Mouse (Mus musculus) left cerebral cortex, adult 18-20 months (tissue): ENCODE measurements around the gene Cog1. TPM values are rescaled to one million over a fixed set of nuclear protein-coding genes. Genes with fewer than 3 reads are reported as not detected.
"Not testable (repeated sequence)": the region's sequence is repeated elsewhere in the genome, so short reads cannot be mapped to it uniquely, and the experiment has no call there.

Experiments
- DNase-seq, 2 experiments: peaks; one replicate each; pipeline ENCODE4 v3.0.0; 2021 to 2022; ENCODE audit warnings: low spot score in 2 of 2, mixed read lengths in 1 of 2
- total RNA-seq, 2 experiments: library from RNA; stranded (reverse); gene quantifications; 2 replicates each; pipeline ENCODE4 v1.2.3; 2021

Gene Cog1
- total RNA-seq, 2 experiments from 2014 or later, result 47.3 to 51.8 TPM

GRCm38 (mm10) chr11:113631302-113631701 lies 17.7 kb upstream of the Cog1 start:
- DNase-seq, result no peak

DNA sequence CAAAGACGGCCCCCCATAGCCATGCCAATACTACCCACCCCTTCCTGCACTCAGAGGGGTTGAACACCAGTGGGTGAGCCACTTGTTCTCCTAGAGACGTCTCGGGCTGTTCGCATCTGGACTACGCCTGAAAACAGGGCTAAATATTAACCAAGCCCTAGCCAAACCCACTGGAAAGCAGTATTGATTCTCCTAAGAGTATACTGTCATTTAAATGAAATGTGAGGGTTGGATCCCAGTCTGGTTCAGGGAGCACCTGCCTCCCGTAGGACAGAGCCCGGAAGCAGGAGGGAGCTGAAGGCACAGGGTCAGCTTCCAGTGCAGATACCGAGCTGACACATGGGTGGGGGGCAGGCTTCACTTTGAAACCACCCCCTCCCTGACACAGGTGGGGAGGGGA lies 17.1 kb upstream of the Cog1 start:
- DNase-seq, result no peak

DNA sequence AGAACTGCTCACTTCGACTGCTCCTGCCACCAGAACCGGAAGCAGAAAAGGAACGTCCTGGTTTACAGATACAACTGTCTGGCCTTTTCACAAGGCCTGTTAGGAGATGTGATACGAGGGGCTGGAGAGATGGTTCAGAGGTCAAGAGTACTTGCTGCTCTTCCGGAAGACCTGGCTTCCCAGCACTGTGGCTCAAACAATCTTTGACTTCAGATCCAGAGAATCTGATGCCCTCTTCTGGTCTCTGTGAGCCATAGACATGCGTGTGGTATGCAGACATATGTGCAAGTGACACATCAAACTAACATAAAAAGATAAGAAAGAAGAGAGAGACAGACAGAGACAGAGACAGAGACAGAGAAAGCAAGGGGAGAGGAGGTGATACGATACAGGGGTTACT lies 16.7 kb upstream of the Cog1 start:
- no peak for DNase-seq

GRCm38 (mm10) chr11:113633398-113633797 lies 15.6 kb upstream of the Cog1 start:
- DNase-seq, result no peak

- no peak for DNase-seq
These were observed 14.3 kb upstream of the Cog1 start for GRCm38 (mm10) chr11:113634699-113635121.

DNA sequence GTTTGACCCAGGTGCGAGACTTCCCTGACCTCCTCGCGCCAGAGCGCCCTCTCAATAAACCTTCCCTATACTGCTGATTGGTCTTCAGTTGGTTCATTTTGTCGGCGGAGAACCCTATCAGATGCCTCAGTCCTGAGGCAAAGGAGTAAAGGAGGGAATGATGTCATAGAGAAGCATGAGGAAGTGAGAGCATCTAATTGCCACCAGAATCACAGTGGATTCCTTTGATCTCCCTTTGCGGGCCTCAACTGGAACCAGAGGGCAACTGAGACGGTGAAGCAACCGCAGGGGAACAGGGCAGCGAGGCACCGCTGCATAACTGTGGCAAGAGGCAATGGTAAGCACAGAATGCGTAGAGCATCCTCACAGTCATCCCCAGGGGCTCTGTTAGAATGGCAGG lies 10.3 kb upstream of the Cog1 start:
- DNase-seq, result no peak

GRCm38 (mm10) chr11:113645181-113645580 lies 3.8 kb upstream of the Cog1 start:
- DNase-seq, result no peak

GRCm38 (mm10) chr11:113648152-113648551 lies 817 bp upstream of the Cog1 start:
- peak; percentile 86 for DNase-seq

DNA sequence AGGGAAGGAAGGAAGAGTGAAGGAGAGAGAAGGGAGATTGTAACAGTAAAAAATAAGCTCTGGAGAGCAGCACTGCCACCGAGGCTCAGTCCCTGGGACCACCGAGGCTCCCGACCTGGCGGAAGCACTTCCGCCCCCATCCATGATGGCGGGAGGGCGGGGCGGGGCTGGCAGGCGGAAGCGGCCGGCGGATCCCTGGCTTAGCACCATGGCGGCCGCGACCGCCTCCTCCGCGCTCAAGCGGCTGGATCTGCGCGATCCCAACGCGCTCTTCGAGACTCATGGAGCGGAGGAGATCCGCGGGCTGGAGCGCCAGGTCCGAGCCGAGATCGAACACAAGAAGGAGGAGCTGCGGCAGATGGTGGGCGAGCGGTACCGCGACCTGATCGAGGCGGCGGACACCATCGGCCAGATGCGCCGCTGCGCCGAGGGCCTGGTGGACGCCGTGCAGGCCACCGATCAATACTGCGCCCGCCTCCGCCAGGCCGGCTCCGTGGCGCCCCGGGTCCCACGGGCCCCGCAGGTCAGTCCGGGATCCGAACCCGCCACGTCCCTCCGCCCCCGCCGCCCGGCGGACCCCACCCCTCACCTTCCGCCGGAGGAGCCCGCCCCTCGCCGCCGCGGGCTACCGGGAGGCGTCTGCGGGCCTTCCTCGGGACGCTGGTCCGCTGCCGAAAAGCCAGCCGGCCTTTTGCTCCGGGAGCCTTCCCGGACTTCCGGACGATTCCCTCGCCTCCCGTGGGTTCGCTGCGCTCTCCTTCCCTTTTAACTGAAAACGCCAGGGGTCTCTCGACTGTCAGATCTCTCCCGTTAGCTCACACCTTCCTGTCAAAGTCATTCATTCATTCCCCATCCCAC lies 613 bp downstream of the Cog1 start, which contains the start of gene Slc39a11:
Gene Slc39a11, minus strand, starts transcription at position 727 of the 858 bp plus-strand sequence.
- DNase-seq, result peak; percentile 48 to 72

DNA sequence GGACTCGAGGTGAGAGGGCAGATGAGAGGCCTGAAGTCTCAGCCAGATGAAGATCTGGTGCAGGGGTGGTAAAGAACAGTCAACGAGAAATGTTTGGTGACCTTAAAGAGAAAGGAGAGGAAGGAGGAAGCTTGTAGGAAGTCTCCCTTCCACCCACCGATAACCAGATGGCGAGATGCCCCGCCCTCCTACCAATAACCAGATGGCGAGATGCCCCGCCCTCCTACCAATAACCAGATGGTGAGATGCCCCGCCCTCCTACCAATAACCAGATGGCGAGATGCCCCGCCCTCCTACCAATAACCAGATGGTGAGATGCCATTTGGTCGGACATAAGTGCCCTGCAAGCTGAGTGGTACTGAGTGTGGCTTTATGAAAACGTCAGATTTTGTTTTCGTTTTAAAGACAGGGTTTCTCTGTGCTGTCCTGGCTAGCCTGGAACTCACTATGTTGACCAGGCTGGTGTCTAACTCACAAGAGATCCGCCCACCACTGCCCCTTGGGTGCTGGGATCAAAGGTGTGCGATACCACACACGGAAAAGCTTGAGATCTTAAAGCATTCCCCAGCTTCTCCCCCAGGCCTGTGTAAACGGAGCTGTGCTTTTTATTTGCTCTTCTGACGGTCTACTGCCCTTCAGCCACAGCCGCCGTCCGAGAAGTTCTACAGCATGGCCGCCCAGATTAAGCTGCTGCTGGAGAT lies 2.4 kb downstream of the Cog1 start:
- DNase-seq, result no peak

DNA sequence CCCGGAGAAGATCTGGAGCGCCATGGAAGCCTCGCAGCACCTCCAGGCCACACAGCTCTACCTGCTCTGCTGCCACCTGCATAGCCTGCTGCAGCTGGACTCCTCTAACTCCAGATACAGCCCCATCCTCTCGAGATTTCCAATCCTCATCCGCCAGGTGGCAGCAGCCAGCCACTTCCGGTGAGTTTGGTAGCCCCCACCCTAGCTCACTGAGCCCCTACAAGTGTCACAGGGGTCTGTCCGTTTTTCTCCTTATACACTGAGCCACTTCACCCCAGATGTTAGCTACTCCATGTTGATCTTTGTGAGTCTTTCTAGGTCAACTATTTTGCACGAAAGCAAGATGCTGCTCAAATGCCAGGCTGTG lies 2.9 kb downstream of the Cog1 start:
- no peak for DNase-seq

DNA sequence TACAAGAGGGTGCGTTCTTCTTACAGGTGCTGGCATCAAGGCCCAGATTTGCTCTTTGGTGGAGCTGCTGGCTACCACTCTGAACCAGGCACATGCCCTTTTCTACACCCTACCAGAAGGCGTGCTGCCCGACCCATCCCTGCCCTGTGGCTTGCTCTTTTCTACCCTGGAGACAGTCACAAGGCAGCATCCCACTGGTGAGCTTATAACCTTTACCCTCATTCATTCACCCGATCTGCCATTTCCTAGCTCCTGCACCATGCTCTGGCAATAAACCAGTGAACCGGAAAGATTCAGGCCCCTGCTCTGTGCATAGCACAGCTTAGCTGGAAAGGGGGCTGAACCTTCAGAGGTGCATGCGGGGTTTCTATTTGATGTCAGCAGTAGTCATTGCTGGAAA lies 3.5 kb downstream of the Cog1 start:
- DNase-seq, result no peak

GRCm38 (mm10) chr11:113654105-113654504 lies 5.1 kb downstream of the Cog1 start:
- peak in 1 of 2 experiments; percentile 32 for DNase-seq

GRCm38 (mm10) chr11:113654561-113655270 lies 5.7 kb downstream of the Cog1 start:
- DNase-seq, result peak; percentile 50 to 58

GRCm38 (mm10) chr11:113656511-113656932 lies 7.6 kb downstream of the Cog1 start:
- no peak for DNase-seq

GRCm38 (mm10) chr11:113657221-113657620 lies 8.3 kb downstream of the Cog1 start:
- no peak for DNase-seq

- no peak for DNase-seq
These were observed 9.3 kb downstream of the Cog1 start for GRCm38 (mm10) chr11:113658319-113658718.

DNA sequence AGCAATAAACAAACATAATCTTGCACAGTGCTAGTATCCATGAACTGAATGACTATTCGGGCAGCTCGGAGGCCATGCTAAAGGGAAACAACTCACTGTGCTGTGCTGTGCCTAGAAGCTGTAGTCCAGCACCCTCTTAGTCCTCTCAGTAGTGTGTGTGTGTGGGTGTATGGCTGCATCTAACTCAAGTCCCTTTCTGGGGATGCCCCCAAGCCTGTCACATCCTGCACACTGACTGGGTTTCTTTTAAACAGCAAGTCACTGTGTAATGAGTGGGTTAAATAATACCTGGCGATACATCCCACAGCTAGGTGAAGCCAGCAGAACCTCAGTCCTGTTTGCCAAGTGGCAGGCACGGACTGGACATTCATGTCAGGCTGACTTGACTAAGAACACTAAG lies 9.8 kb downstream of the Cog1 start:
- DNase-seq, result no peak

DNA sequence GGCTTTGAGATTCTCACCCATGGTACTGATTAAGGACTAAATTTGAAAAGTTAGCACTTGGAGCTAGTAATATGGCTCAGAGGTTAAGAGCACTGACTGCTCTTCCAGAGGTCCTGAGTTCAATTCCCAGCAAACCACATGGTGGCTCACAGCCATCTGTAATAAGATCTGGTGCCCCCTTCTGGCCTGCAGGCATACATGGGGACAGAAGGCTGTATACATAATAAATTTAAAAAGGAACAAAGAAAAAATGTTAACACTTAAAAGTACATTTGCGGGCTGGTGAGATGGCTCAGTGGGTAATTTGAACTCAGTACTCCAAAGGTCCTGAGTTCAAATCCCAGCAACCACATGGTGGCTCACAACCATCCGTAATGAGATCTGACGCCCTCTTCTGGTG lies 11.2 kb downstream of the Cog1 start:
- not testable (repeated sequence) for DNase-seq

DNA sequence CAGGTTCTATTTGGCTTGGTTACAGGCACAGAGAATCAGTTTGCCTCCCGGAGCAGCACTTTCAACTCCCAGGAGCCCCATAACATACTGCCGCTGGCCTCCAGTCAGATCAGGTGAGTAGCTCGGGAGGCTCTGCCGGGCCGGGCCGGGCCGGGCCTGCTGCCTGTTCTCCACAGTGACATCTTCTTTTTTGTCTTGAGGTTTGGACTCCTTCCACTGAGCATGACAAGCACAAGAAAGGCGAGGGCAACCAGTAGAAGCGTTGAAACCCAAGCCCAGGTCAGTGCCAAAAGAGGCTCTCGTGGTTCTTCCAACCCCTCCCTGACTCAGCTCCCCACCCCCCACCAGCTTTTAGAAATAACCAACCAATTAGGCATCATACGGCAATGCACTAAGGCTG lies 12.0 kb downstream of the Cog1 start:
- no peak for DNase-seq

GRCm38 (mm10) chr11:113661835-113662351 lies 12.9 kb downstream of the Cog1 start:
- no peak for DNase-seq

DNA sequence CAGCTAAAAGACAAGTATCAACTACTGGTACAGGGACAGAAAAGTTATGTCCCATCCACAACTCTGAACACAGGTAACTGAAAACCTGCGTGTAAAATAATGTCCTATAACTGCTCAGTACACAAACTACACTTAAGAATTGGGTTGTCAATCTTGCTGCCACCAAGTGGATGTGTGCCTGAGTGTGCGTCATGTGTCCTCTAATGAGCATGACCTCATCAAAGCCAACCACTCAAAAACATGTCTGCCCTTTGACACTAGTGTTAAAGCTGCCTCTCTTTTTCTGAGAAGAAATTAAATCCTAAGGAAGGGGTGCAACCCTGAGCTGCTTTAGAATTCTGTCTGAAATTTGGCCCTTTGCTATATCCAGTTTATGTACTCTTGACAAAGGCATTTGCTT lies 15.3 kb downstream of the Cog1 start:
- no peak for DNase-seq
